Mouse (Mus musculus) midbrain, embryonic 14.5 days (tissue): ENCODE measurements around the gene Gm5580. TPM values are rescaled to one million over a fixed set of nuclear protein-coding genes. Genes with fewer than 3 reads are reported as not detected.
"Not testable (repeated sequence)": the region's sequence is repeated elsewhere in the genome, so short reads cannot be mapped to it uniquely, and the experiment has no call there.

Source experiments
- ATAC-seq: fragments of 200-750 bp; cut with Nextera tagmentation; 2 replicates; pipeline ENCODE4 v1.8.0; 2017; ENCODE audit warnings: moderate number of reproducible peaks, moderate library complexity; ENCODE audit not compliant: low FRiP score, low TSS enrichment
- DNase-seq: peaks from one replicate; pipeline ENCODE4 v3.0.0-alpha.2; 2015
- H3K27ac ChIP-seq: fragments of 300-500 bp; sonication (generic); replicated peaks from 2 replicates; pipeline ENCODE4 v1.5.1; 2014; ENCODE audit warnings: mild to moderate bottlenecking, low read depth, low read length, moderate library complexity
- H3K27me3 ChIP-seq: fragments of 300-500 bp; sonication (generic); 2 replicates; pipeline ENCODE4 v1.6.1; 2014; ENCODE audit warnings: low read length, control low read depth, mixed read lengths; ENCODE audit not compliant: control insufficient read depth, insufficient read depth
- H3K36me3 ChIP-seq: fragments of 300-500 bp; sonication (generic); 2 replicates; pipeline ENCODE4 v1.6.1; 2014; ENCODE audit warnings: low read length, control low read depth; ENCODE audit not compliant: control insufficient read depth, insufficient read depth
- H3K4me1 ChIP-seq: fragments of 300-500 bp; sonication (generic); 2 replicates; pipeline ENCODE4 v1.6.1; 2014; ENCODE audit warnings: mild to moderate bottlenecking, antibody characterized with exemption, low read length, control low read depth; ENCODE audit not compliant: control insufficient read depth, insufficient read depth
- H3K4me2 ChIP-seq: fragments of 300-500 bp; sonication (generic); 2 replicates; pipeline ENCODE4 v1.6.1; 2014; ENCODE audit warnings: mild to moderate bottlenecking, low read length, moderate library complexity
- H3K4me3 ChIP-seq: fragments of 300-500 bp; sonication (generic); replicated peaks from 2 replicates; pipeline ENCODE4 v1.5.1; 2014; ENCODE audit warnings: low read depth, low read length
- H3K9ac ChIP-seq: fragments of 300-500 bp; sonication (generic); replicated peaks from 2 replicates; pipeline ENCODE4 v1.6.1; 2014; ENCODE audit warnings: mild to moderate bottlenecking, low read length, moderate library complexity
- H3K9me3 ChIP-seq: fragments of 300-500 bp; sonication (generic); 2 replicates; pipeline ENCODE4 v1.6.1; 2016; ENCODE audit warnings: low read length, control low read depth, mixed read lengths; ENCODE audit not compliant: control insufficient read depth
- polyA plus RNA-seq: library from polyadenylated mRNA; unstranded; fragments of >200 nt; fragmentation: Nextera tagmentation; extraction: Ambion mirVana; gene quantifications from 2 replicates; pipeline ENCODE4 v1.2.1, GENCODE M21; 2014

The Gm5580 gene
- polyA plus RNA-seq, 1 experiment from 2014 or later = 0.58 TPM

DNA sequence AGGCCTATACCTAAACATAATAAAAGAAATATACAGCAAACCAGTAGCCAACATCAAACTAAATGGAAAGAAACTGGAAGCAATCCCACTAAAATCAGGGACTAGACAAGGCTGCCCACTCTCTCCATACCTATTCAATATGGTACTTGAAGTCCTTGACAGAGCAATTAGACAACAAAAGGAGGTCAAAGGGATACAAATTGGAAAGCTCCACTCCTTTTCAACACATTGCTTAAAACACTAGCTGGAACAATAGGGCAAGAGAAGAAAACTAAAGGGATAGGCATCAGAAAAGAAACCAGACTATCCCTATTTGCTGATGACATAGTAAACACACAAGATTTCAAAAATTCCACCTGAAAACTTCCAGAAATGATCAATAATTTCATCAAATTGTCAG, 50.0 kb downstream of the Gm5580 start:
- H3K4me2 ChIP-seq, H3K4me1 ChIP-seq, H3K36me3 ChIP-seq, ATAC-seq, H3K4me3 ChIP-seq, H3K9me3 ChIP-seq, H3K27ac ChIP-seq, DNase-seq, H3K9ac ChIP-seq, H3K27me3 ChIP-seq: not testable (repeated sequence)

Other genes with a start within 250 kb of the Gm5580 start
- gene March8, start 213.1 kb upstream of the Gm5580 start, polyA plus RNA-seq = 78.2 and 81.0 TPM in 2 replicates
- 0.36 and 0.38 TPM in 2 replicates for gene Alox5, start 90.0 kb upstream of the Gm5580 start, polyA plus RNA-seq
- gene Olfr211, start 62.0 kb upstream of the Gm5580 start, polyA plus RNA-seq = not detected in 2 replicates
- gene Olfr212, start 44.6 kb upstream of the Gm5580 start, polyA plus RNA-seq = not detected in 2 replicates
- not detected in 2 replicates for gene Olfr213, start 12.7 kb upstream of the Gm5580 start, polyA plus RNA-seq
- not detected in 2 replicates for gene Olfr214, start 3.1 kb downstream of the Gm5580 start, polyA plus RNA-seq
- gene Olfr215, start 33.1 kb downstream of the Gm5580 start, polyA plus RNA-seq = not detected in 2 replicates
- 163 and 207 TPM in 2 replicates for gene Zfp422, start 77.9 kb downstream of the Gm5580 start, polyA plus RNA-seq
- 4.7 and 7.3 TPM in 2 replicates for gene Depp1, start 99.5 kb downstream of the Gm5580 start, polyA plus RNA-seq
- 13.7 and 19.4 TPM in 2 replicates for gene Rassf4, start 122.8 kb downstream of the Gm5580 start, polyA plus RNA-seq
- 0.07 and 0.14 TPM in 2 replicates for gene Tmem72, start 165.8 kb downstream of the Gm5580 start, polyA plus RNA-seq